Mouse (Mus musculus): ENCODE results near the gene Vav3. TPM values are rescaled to one million over a fixed set of nuclear protein-coding genes. Genes with fewer than 3 reads are reported as not detected.

Gene Vav3
- polyA plus RNA-seq, 1 experiment from 2014 or later, result 10.4 TPM

DNA sequence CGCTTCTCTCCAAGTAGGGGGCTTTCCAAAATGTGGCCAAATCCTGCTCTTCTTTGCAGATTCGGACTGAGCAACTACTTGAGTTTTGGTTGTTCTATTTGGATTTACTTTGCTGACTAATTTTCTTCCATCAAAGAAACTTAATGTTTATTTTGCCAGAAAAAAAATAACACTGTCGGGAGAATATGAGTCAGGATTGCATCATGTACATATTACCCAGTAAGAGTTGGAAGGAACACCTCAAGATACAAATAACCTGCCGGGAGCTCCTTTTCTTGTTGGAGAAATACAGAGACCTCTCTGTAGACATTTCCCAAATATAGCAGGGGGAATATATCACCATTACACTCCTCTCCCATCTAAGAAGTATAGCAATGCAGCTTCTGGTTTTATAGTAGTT is 300.3 kb downstream of the Vav3 start:
- H3K4me1 ChIP-seq (replicated peaks; ENCODE audit: control insufficient read depth, insufficient read depth, low read length), result no peaks in the 10 kb centered on the region
- no peaks in the 10 kb centered on the region for H3K27me3 ChIP-seq (replicated peaks; ENCODE audit: control insufficient read depth, insufficient read depth, low read length)
- ATAC-seq, result no peak
- TF ChIP-seq CTCF (IDR thresholded peaks at IDR 0.05; ENCODE audit: low read depth), result no peak
- no peak overlapping the region for H3K4me2 ChIP-seq (replicated peaks; ENCODE audit: low read depth)
- no peaks in the 10 kb centered on the region for H3K9me3 ChIP-seq (ENCODE audit: control insufficient read depth)
- no peak overlapping the region for H3K4me3 ChIP-seq (ENCODE audit: low read depth, low read length)
- no peak overlapping the region for H3K27ac ChIP-seq (ENCODE audit: low read depth, low read length)
- no peak overlapping the region for H3K9ac ChIP-seq (ENCODE audit: low read depth, low read length)
- H3K36me3 ChIP-seq (ENCODE audit: control insufficient read depth, insufficient read depth), result no peaks in the 10 kb centered on the region
- WGBS, result 86% methylated on average over 4 of the region's 4 CpGs

DNA sequence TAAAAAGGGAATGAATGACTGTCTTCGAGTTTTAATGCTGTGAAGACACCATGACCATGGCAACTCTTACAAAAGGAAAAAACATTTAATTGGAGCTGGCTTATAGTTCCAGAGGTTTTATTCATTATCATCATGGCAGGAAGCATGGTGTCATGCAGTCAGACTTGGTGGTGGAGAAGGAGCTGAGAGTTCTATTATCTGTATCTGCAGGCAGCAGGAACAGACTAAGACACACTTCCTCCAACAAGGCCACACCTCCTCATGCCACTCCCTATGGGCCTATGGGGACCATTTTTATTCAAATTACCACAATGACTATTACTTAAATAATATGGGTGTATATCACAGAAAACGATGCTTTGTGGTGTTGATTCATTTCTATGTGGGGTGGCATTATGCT is 307.8 kb downstream of the Vav3 start:
- no peak for TF ChIP-seq CTCF (IDR thresholded peaks at IDR 0.05; ENCODE audit: low read depth)
- Histone ChIP-seq H3K4me2 (replicated peaks; ENCODE audit: low read depth) (no peak overlapping the region), H3K27ac (ENCODE audit: low read depth, low read length) (no peak overlapping the region), H3K9me3 (ENCODE audit: control insufficient read depth) (no peaks in the 10 kb centered on the region), H3K36me3 (ENCODE audit: control insufficient read depth, insufficient read depth) (no peaks in the 10 kb centered on the region), H3K27me3 (replicated peaks; ENCODE audit: control insufficient read depth, insufficient read depth, low read length) (no peaks in the 10 kb centered on the region), H3K4me1 (replicated peaks; ENCODE audit: control insufficient read depth, insufficient read depth, low read length) (no peaks in the 10 kb centered on the region), H3K9ac (ENCODE audit: low read depth, low read length) (no peak overlapping the region), H3K4me3 (ENCODE audit: low read depth, low read length) (no peak overlapping the region)
- WGBS, result 94% methylated on average over 2 of the region's 2 CpGs
- ATAC-seq, result no peak

DNA sequence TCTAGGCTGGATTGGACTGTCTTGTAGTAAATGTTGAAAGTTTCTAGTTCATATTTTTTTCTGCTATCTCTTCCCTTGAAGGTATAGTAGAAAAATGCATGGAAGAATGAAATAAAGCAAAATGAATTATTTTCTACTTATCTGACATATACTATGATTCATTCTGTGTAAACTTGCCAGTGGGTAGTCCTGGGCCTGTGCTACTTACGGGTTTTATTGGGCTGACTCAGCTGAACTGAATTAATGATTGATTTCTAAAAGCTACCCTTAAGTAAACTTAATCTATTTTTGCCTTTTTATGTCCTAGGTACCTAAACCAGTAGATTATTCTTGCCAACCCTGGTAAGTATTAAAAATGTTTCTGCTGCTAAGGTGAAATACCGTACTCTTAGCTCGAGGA is 311.0 kb downstream of the Vav3 start:
- no peak for TF ChIP-seq CTCF (IDR thresholded peaks at IDR 0.05; ENCODE audit: low read depth)
- Histone ChIP-seq H3K4me1 (replicated peaks; ENCODE audit: control insufficient read depth, insufficient read depth, low read length) (no peaks in the 10 kb centered on the region), H3K9me3 (ENCODE audit: control insufficient read depth) (no peaks in the 10 kb centered on the region), H3K4me3 (ENCODE audit: low read depth, low read length) (no peak overlapping the region), H3K36me3 (ENCODE audit: control insufficient read depth, insufficient read depth) (no peaks in the 10 kb centered on the region), H3K27ac (ENCODE audit: low read depth, low read length) (no peak overlapping the region), H3K9ac (ENCODE audit: low read depth, low read length) (no peak overlapping the region), H3K27me3 (replicated peaks; ENCODE audit: control insufficient read depth, insufficient read depth, low read length) (no peaks in the 10 kb centered on the region), H3K4me2 (replicated peaks; ENCODE audit: low read depth) (no peak overlapping the region)
- WGBS, result 61% methylated on average over 3 of the region's 3 CpGs
- ATAC-seq, result no peak

DNA sequence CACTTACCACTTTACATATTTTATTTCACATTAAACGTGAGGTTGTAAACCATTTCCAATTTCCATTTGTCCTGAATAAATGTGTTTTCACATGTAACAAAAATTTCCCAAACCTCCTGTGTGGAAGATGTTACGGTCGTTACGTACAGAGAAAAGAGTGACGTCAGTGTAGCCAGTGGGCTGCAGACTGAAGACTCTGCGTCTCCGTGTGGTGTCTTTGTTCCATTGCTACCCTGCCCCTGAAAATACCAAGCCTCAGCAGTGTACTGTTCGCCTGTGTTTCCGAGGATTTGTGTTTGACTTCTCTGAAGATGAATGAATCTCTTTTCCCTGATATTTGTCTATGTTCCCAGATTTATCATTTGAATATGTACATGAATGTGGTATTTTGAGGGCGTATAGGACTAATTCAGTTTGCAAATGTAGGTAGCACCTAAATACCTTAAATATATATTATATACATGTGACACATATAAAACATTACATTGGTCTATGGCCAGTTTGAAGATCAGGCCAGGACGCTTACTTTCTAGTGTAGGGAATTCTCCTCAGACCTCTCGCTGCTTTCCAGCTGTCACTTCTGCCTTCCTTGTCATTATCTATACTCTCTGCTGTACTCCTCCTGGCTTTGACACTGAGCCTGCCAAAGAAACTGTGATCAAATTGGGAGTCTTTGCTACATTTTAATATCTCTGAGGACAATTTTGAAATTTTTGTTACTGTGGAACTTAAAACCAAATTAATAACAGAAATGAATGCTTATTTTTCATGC is 312.6 kb downstream of the Vav3 start:
- WGBS, result 76% methylated on average over 12 of the region's 12 CpGs
- H3K36me3 ChIP-seq (ENCODE audit: control insufficient read depth, insufficient read depth), result no peaks in the 10 kb centered on the region
- ATAC-seq, result no peak
- H3K27me3 ChIP-seq (replicated peaks; ENCODE audit: control insufficient read depth, insufficient read depth, low read length), result no peaks in the 10 kb centered on the region
- no peak overlapping the region for H3K9ac ChIP-seq (ENCODE audit: low read depth, low read length)
- no peak overlapping the region for H3K27ac ChIP-seq (ENCODE audit: low read depth, low read length)
- no peaks in the 10 kb centered on the region for H3K9me3 ChIP-seq (ENCODE audit: control insufficient read depth)
- H3K4me3 ChIP-seq (ENCODE audit: low read depth, low read length), result no peak overlapping the region
- no peak for TF ChIP-seq CTCF (IDR thresholded peaks at IDR 0.05; ENCODE audit: low read depth)
- no peak overlapping the region for H3K4me2 ChIP-seq (replicated peaks; ENCODE audit: low read depth)
- no peaks in the 10 kb centered on the region for H3K4me1 ChIP-seq (replicated peaks; ENCODE audit: control insufficient read depth, insufficient read depth, low read length)

DNA sequence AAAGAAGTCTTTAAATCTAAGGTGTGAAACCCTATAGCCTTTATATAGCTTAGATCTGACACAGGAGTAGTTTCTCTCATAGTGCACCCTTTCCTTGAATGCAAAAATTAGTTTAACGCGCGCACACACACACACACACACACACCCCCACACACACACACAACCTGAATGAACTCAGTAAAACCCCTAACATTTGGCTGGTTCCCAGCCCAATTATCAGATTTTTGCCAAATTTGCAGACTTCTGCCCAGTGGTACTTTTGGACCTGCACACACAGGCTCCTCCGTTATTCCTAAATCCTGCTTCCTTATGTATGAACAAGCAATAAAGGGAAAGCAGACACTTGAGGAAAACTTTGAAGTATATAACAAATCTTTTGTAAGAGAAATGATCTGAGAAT is 313.9 kb downstream of the Vav3 start:
- Histone ChIP-seq H3K27ac (ENCODE audit: low read depth, low read length) (no peak overlapping the region), H3K4me1 (replicated peaks; ENCODE audit: control insufficient read depth, insufficient read depth, low read length) (no peaks in the 10 kb centered on the region), H3K9me3 (ENCODE audit: control insufficient read depth) (no peaks in the 10 kb centered on the region), H3K36me3 (ENCODE audit: control insufficient read depth, insufficient read depth) (no peaks in the 10 kb centered on the region; the same call in 1 of the 2 replicates), H3K4me3 (ENCODE audit: low read depth, low read length) (no peak overlapping the region), H3K9ac (ENCODE audit: low read depth, low read length) (no peak overlapping the region), H3K27me3 (replicated peaks; ENCODE audit: control insufficient read depth, insufficient read depth, low read length) (no peaks in the 10 kb centered on the region), H3K4me2 (replicated peaks; ENCODE audit: low read depth) (no peak overlapping the region)
- WGBS, result 98% methylated on average over 4 of the region's 4 CpGs
- no peak for TF ChIP-seq CTCF (IDR thresholded peaks at IDR 0.05; ENCODE audit: low read depth)
- no peak for ATAC-seq

DNA sequence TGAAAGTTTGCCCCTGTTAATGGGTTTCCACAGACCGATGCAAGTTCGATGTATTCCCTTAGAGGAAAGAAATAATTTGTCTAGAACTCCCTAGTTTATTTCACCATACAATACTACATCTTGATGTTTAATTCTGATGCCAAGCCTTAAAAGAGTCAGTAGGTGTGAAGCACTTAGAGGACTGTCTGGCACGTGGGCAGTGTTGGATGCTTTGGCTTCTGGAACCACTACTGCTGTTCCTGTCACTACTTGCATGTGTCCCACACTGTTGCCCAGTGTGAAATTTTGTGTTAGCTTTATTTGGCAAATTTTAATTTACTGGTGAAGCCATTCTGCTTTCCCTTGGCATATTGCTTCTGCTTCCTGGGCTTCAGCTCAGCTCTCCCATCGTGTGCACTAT is 331.3 kb downstream of the Vav3 start:
- ATAC-seq, result no peak
- TF ChIP-seq CTCF (IDR thresholded peaks at IDR 0.05; ENCODE audit: low read depth), result no peak
- H3K4me2 ChIP-seq (replicated peaks; ENCODE audit: low read depth), result no peak overlapping the region
- H3K9ac ChIP-seq (ENCODE audit: low read depth, low read length), result no peak overlapping the region
- WGBS, result 93% methylated on average over 4 of the region's 4 CpGs
- no peak overlapping the region for H3K27ac ChIP-seq (ENCODE audit: low read depth, low read length)
- H3K27me3 ChIP-seq (replicated peaks; ENCODE audit: control insufficient read depth, insufficient read depth, low read length), result no peaks in the 10 kb centered on the region
- no peaks in the 10 kb centered on the region for H3K9me3 ChIP-seq (ENCODE audit: control insufficient read depth)
- H3K4me3 ChIP-seq (ENCODE audit: low read depth, low read length), result no peak overlapping the region
- H3K36me3 ChIP-seq (ENCODE audit: control insufficient read depth, insufficient read depth), result no peaks in the 10 kb centered on the region
- no peaks in the 10 kb centered on the region for H3K4me1 ChIP-seq (replicated peaks; ENCODE audit: control insufficient read depth, insufficient read depth, low read length)

Measured in intestine, postnatal 0 days (tissue).